Mouse (Mus musculus): Measurements from ENCODE around the gene Tjap1. TPM values are rescaled to one million over a fixed set of nuclear protein-coding genes. Genes with fewer than 3 reads are reported as not detected.

The Tjap1 gene
- total RNA-seq (2014; rRNA removed) (22.0 and 31.7 TPM in 2 replicates), polyA plus RNA-seq (2015; fragmentation: Nextera tagmentation; extraction: Ambion mirVana) (18.6 and 19.5 TPM in 2 replicates)

GRCm38 (mm10) chr17:46282483-46283123 lies at the start of gene Tjap1:
Gene Tjap1 (minus strand): TSS chr17:46283026.
- Histone ChIP-seq H3K9me3 (ENCODE audit: low read length) (no peaks in the 10 kb centered on the region), H3K36me3 (ENCODE audit: insufficient read depth, low read length) (peaks cover 6% of the 10 kb centered on the region; the same call in 1 of the 2 replicates), H3K4me2 (ENCODE audit: low read depth, low read length, poor library complexity, severe bottlenecking) (peak within 1 kb of the TSS; percentile 98), H3K4me3 (ENCODE audit: low read depth, low read length) (peak within 1 kb of the TSS; percentile 57), H3K4me1 (ENCODE audit: insufficient read depth, low read length) (peaks cover 7% of the 10 kb centered on the region; the same call in 1 of the 2 replicates), H3K27ac (ENCODE audit: low read depth, low read length) (0 out of 2 replicates have a peak within 1 kb of the TSS, but pooled peaks have one; percentile 12), H3K9ac (replicated peaks; ENCODE audit: low read length, poor library complexity, severe bottlenecking) (peak within 1 kb of the TSS; percentile 59), H3K27me3 (ENCODE audit: insufficient read depth, low read length) (no peaks in the 10 kb centered on the region)
- WGBS = under 1% methylated on average over 37 of the region's 37 CpGs
- peak; percentile 96 for ATAC-seq (ENCODE audit: low FRiP score)
- TF ChIP-seq CTCF (IDR thresholded peaks at IDR 0.05) = no peak
- DNase-seq (ENCODE audit: low spot score) = peak; percentile 88

DNA sequence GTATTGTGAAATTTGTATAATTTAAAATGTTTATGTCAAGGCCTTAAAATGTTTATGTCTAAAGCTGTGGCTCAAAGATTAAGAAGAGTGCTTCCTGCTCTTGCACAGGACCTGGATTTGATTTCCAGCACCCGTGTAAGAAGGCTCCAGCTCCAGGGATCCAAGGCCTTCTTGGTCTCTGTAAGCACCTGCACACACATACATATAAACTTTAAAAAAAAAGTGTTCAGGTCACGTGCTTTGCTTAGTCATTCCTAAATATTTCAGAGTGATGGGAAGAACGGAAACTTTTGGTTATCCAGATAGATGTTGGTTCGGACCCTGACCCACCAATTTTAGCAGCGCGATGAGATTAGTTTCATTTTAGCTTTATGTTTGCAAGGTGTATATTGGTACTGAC lies 45.9 kb upstream of the Tjap1 start:
- ATAC-seq (ENCODE audit: low FRiP score) (no peak), DNase-seq (ENCODE audit: low spot score) (no peak)
- peak overlapping the region; percentile 68; the same call in 1 of the 2 replicates for H3K4me3 ChIP-seq (ENCODE audit: low read depth, low read length)
- peak overlapping the region; percentile 85; the same call in 1 of the 2 replicates for H3K27ac ChIP-seq (ENCODE audit: low read depth, low read length)
- 67% methylated on average over 6 of the region's 6 CpGs for WGBS
- H3K4me1 ChIP-seq (ENCODE audit: insufficient read depth, low read length) = no peaks in the 10 kb centered on the region; the same call in 1 of the 2 replicates
- H3K27me3 ChIP-seq (ENCODE audit: insufficient read depth, low read length) = no peaks in the 10 kb centered on the region
- no peak for TF ChIP-seq CTCF (IDR thresholded peaks at IDR 0.05)
- H3K4me2 ChIP-seq (ENCODE audit: low read depth, low read length, poor library complexity, severe bottlenecking) = peak overlapping the region; percentile 76
- no peaks in the 10 kb centered on the region for H3K9me3 ChIP-seq (ENCODE audit: low read length)
- peaks cover under 1% of the 10 kb centered on the region; the same call in 1 of the 2 replicates for H3K36me3 ChIP-seq (ENCODE audit: insufficient read depth, low read length)
- H3K9ac ChIP-seq (replicated peaks; ENCODE audit: low read length, poor library complexity, severe bottlenecking) = no peak overlapping the region

DNA sequence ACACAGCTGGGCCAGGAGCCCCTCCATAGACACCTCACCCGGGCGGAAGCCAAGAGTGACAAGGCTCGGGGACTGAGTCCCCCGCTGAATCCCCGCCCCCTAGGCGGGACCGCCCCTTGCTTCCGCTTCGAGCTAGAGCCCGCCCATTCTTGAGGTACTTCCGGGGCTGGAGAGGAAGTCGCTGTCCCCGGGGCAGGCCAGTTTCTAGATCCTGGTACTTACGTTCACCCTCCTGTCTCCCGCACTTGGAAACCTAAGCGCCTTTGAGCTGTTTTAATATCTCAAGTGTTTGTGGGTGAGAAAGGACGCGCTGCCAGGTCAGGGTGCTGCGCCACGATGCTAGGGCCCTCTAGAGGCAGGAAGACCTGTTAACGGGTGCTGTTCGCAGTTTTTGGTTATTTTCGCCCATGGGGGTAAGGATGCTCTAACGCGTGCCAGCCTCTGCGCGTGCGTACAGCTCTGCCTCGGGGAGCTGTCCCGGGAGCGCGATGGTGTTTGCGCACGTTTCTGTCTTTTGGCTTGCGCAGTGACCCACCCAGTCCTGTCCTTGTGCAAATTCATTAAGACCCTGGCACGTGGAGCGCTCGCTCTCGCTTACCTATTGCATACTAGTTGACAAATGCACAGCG lies 45.2 kb upstream of the Tjap1 start, which contains the start of gene Abcc10:
Abcc10 (minus strand) TSS at position 447 of the 629 bp plus-strand sequence.
- H3K9ac ChIP-seq (replicated peaks; ENCODE audit: low read length, poor library complexity, severe bottlenecking) = peak within 1 kb of the TSS; percentile 80
- no peaks in the 10 kb centered on the region; the same call in 1 of the 2 replicates for H3K4me1 ChIP-seq (ENCODE audit: insufficient read depth, low read length)
- H3K27me3 ChIP-seq (ENCODE audit: insufficient read depth, low read length) = no peaks in the 10 kb centered on the region
- 0% methylated on average over 40 of the region's 40 CpGs for WGBS
- H3K4me2 ChIP-seq (ENCODE audit: low read depth, low read length, poor library complexity, severe bottlenecking) = peak within 1 kb of the TSS; percentile 76
- H3K9me3 ChIP-seq (ENCODE audit: low read length) = no peaks in the 10 kb centered on the region
- H3K27ac ChIP-seq (ENCODE audit: low read depth, low read length) = peak within 1 kb of the TSS; percentile 85
- peak; percentile 78 for TF ChIP-seq CTCF (IDR thresholded peaks at IDR 0.05)
- peak within 1 kb of the TSS; percentile 68 for H3K4me3 ChIP-seq (ENCODE audit: low read depth, low read length)
- H3K36me3 ChIP-seq (ENCODE audit: insufficient read depth, low read length) = peaks cover 7% of the 10 kb centered on the region
- ATAC-seq (ENCODE audit: low FRiP score) (peak; percentile 95), DNase-seq (ENCODE audit: low spot score) (peak; percentile 98)

DNA sequence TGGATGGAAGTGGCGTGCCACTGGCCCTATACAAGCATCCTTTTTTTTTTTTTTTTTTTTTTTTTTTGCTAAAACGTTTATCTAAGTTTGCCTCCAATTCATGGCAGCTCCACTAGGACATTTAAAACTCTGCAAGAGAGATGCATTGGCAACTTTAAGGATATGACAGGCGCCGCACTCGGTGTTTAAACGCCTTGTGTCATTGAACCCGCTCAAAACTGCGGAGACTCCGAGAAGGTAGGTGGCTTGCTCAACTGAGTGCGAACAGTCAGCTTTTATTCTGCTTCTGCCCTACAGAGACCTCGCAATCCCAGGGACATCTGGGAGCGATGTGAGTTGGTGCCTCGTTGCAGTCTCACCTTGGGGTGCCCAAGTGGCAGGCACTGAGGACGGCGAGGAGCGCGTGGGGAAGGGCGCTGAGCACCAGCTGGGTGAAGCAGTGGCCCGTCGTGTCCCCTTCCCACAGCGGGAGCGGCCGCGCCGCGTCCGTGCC lies 44.6 kb upstream of the Tjap1 start:
- no peak; the same call in 1 of the 2 replicates for TF ChIP-seq CTCF (IDR thresholded peaks at IDR 0.05)
- peak; percentile 40 for DNase-seq (ENCODE audit: low spot score)
- Histone ChIP-seq H3K27me3 (ENCODE audit: insufficient read depth, low read length) (no peaks in the 10 kb centered on the region), H3K9me3 (ENCODE audit: low read length) (no peaks in the 10 kb centered on the region), H3K27ac (ENCODE audit: low read depth, low read length) (peak overlapping the region; percentile 85), H3K4me2 (ENCODE audit: low read depth, low read length, poor library complexity, severe bottlenecking) (peak overlapping the region; percentile 76), H3K9ac (replicated peaks; ENCODE audit: low read length, poor library complexity, severe bottlenecking) (peak overlapping the region; percentile 80), H3K36me3 (ENCODE audit: insufficient read depth, low read length) (peaks cover 7% of the 10 kb centered on the region), H3K4me3 (ENCODE audit: low read depth, low read length) (peak overlapping the region; percentile 68), H3K4me1 (ENCODE audit: insufficient read depth, low read length) (no peaks in the 10 kb centered on the region; the same call in 1 of the 2 replicates)
- 1% methylated on average over 26 of the region's 27 CpGs for WGBS
- ATAC-seq (ENCODE audit: low FRiP score) = peak; percentile 28

DNA sequence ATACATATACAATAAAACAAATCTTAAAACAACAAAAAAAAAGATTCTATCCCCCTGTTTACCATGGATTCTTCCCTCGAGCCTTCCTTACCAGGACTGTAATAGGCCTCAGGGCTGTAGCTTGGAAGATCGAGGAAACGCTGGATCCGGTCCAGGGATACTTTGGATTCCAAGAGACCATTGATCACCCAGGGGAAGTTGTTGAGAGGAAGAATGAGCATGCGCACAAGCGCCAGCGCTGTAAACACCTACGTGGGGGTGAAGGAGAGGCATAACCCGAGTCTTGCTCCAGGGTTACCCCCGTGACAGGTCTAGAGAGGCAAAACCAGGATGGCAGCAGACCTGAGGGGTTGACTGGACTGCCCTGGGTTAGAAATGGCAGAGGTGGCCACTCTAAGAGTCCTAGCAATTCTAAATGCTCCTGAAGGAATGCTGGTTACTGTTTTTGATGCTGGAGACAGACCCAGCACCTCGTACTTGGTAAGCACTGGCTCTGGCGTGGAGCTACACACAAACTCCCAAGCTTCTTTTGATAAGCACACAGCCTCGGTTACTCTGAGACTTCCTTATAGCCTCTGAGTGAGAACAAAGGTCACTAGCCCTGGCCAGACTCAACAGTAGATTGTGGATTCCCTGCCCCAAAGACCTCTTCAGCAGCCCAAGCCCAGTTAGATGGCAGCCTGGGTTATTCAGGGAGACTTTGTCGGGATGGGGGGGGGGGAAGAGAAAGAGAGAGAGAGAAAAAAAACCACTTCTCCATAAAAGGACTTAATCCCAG lies 39.4 kb upstream of the Tjap1 start:
- Histone ChIP-seq H3K9ac (replicated peaks; ENCODE audit: low read length, poor library complexity, severe bottlenecking) (no peak overlapping the region), H3K27ac (ENCODE audit: low read depth, low read length) (no peak overlapping the region), H3K27me3 (ENCODE audit: insufficient read depth, low read length) (no peaks in the 10 kb centered on the region), H3K4me1 (ENCODE audit: insufficient read depth, low read length) (no peaks in the 10 kb centered on the region), H3K4me3 (ENCODE audit: low read depth, low read length) (no peak overlapping the region), H3K36me3 (ENCODE audit: insufficient read depth, low read length) (peaks cover 11% of the 10 kb centered on the region), H3K9me3 (ENCODE audit: low read length) (no peaks in the 10 kb centered on the region), H3K4me2 (ENCODE audit: low read depth, low read length, poor library complexity, severe bottlenecking) (no peak overlapping the region)
- 89% methylated on average over 14 of the region's 14 CpGs for WGBS
- no peak for TF ChIP-seq CTCF (IDR thresholded peaks at IDR 0.05)
- DNase-seq (ENCODE audit: low spot score) (no peak), ATAC-seq (ENCODE audit: low FRiP score) (no peak)

All from midbrain, postnatal 0 days (tissue).